Mouse (Mus musculus): ENCODE data around the gene Fam166b. TPM values are rescaled to one million over a fixed set of nuclear protein-coding genes. Genes with fewer than 3 reads are reported as not detected.
A peak's percentile ranks its signal among the peaks of the same experiment; 100 is the strongest.

The Fam166b gene
- total and polyA plus RNA-seq, 3 experiments: 1.4 TPM; not detected in 2

GRCm38 (mm10) chr4:43453413-43453812 is 24.5 kb upstream of the Fam166b start:
- H3K27ac ChIP-seq: no peak overlapping the region

GRCm38 (mm10) chr4:43452315-43452714 is 23.4 kb upstream of the Fam166b start:
- DNase-seq: peak in 1 of 2 experiments; percentile 33
- no peaks in the 10 kb centered on the region for H3K27me3 ChIP-seq (ENCODE audit: control insufficient read depth, insufficient read depth, low read length)

More at GRCm38 (mm10) chr4:43453413-43453812, 24.5 kb upstream of the Fam166b start:
- Histone ChIP-seq H3K27me3 (ENCODE audit: control insufficient read depth, insufficient read depth, low read length) (no peaks in the 10 kb centered on the region), H3K4me3 (peak overlapping the region; percentile 23), H3K4me1 (ENCODE audit: control insufficient read depth, insufficient read depth, low read length) (peaks cover 4% of the 10 kb centered on the region), H3K79me2 (replicated peaks; ENCODE audit: control insufficient read depth, insufficient read depth, low read length) (no peaks in the 10 kb centered on the region), H3K9ac (ENCODE audit: low read depth, low read length) (peak overlapping the region; percentile 15; the same call in 1 of the 2 replicates), H3K36me3 (ENCODE audit: control insufficient read depth, insufficient read depth, low read length) (no peaks in the 10 kb centered on the region)
- intact Hi-C loops (cut with DNase I): no loop called here
- DNase-seq: no peak
- WGBS: 3% methylated on average over 18 of the region's 18 CpGs
- TF ChIP-seq EP300 (IDR thresholded peaks at IDR 0.05; ENCODE audit: insufficient read depth, low read depth, low read length) (no peak), CTCF (IDR thresholded peaks at IDR 0.05) (no peak), POLR2A (IDR thresholded peaks at IDR 0.05; ENCODE audit: insufficient read depth, low read depth, low read length) (no peak)

GRCm38 (mm10) chr4:43448554-43448953 is 19.6 kb upstream of the Fam166b start:
- intact Hi-C loops (cut with DNase I): no loop called here
- DNase-seq: peak in 1 of 2 experiments; percentile 39
- TF ChIP-seq CTCF (IDR thresholded peaks at IDR 0.05) (no peak), POLR2A (IDR thresholded peaks at IDR 0.05; ENCODE audit: insufficient read depth, low read depth, low read length) (no peak), EP300 (IDR thresholded peaks at IDR 0.05; ENCODE audit: insufficient read depth, low read depth, low read length) (no peak)
- Histone ChIP-seq H3K36me3 (ENCODE audit: control insufficient read depth, insufficient read depth, low read length) (no peaks in the 10 kb centered on the region), H3K9ac (ENCODE audit: low read depth, low read length) (no peak overlapping the region), H3K27ac (no peak overlapping the region), H3K4me3 (no peak overlapping the region), H3K4me1 (ENCODE audit: control insufficient read depth, insufficient read depth, low read length) (peaks cover 5% of the 10 kb centered on the region), H3K27me3 (ENCODE audit: control insufficient read depth, insufficient read depth, low read length) (no peaks in the 10 kb centered on the region), H3K79me2 (replicated peaks; ENCODE audit: control insufficient read depth, insufficient read depth, low read length) (no peaks in the 10 kb centered on the region)
- WGBS: 79% methylated on average over 3 of the region's 3 CpGs

More at GRCm38 (mm10) chr4:43452315-43452714, 23.4 kb upstream of the Fam166b start:
- Histone ChIP-seq H3K79me2 (replicated peaks; ENCODE audit: control insufficient read depth, insufficient read depth, low read length) (no peaks in the 10 kb centered on the region), H3K9ac (ENCODE audit: low read depth, low read length) (no peak overlapping the region), H3K27ac (no peak overlapping the region), H3K4me1 (ENCODE audit: control insufficient read depth, insufficient read depth, low read length) (peaks cover 4% of the 10 kb centered on the region), H3K4me3 (no peak overlapping the region), H3K36me3 (ENCODE audit: control insufficient read depth, insufficient read depth, low read length) (no peaks in the 10 kb centered on the region)
- no peak for TF ChIP-seq CTCF (IDR thresholded peaks at IDR 0.05)
- no peak for TF ChIP-seq POLR2A (IDR thresholded peaks at IDR 0.05; ENCODE audit: insufficient read depth, low read depth, low read length)
- TF ChIP-seq EP300 (IDR thresholded peaks at IDR 0.05; ENCODE audit: insufficient read depth, low read depth, low read length): no peak
- WGBS: 40% methylated on average over 11 of the region's 11 CpGs
- intact Hi-C loops (cut with DNase I): no loop called here

GRCm38 (mm10) chr4:43447251-43447650 is 18.3 kb upstream of the Fam166b start:
- no peak for TF ChIP-seq EP300 (IDR thresholded peaks at IDR 0.05; ENCODE audit: insufficient read depth, low read depth, low read length)
- no peak for TF ChIP-seq CTCF (IDR thresholded peaks at IDR 0.05)
- TF ChIP-seq POLR2A (IDR thresholded peaks at IDR 0.05; ENCODE audit: insufficient read depth, low read depth, low read length): no peak
- intact Hi-C loops (cut with DNase I): no loop called here
- 77% methylated on average over 13 of the region's 13 CpGs for WGBS
- Histone ChIP-seq H3K79me2 (replicated peaks; ENCODE audit: control insufficient read depth, insufficient read depth, low read length) (no peaks in the 10 kb centered on the region), H3K27ac (no peak overlapping the region), H3K27me3 (ENCODE audit: control insufficient read depth, insufficient read depth, low read length) (no peaks in the 10 kb centered on the region), H3K4me3 (no peak overlapping the region), H3K4me1 (ENCODE audit: control insufficient read depth, insufficient read depth, low read length) (peaks cover 3% of the 10 kb centered on the region; the same call in 1 of the 2 replicates), H3K36me3 (ENCODE audit: control insufficient read depth, insufficient read depth, low read length) (no peaks in the 10 kb centered on the region), H3K9ac (ENCODE audit: low read depth, low read length) (no peak overlapping the region)
- DNase-seq: peak; percentile 32 to 37

GRCm38 (mm10) chr4:43443511-43443910 is 14.6 kb upstream of the Fam166b start:
- no peaks in the 10 kb centered on the region for H3K79me2 ChIP-seq (replicated peaks; ENCODE audit: control insufficient read depth, insufficient read depth, low read length)
- no peak for DNase-seq
- intact Hi-C loops (cut with DNase I): loop anchor here (2.0 to 5.0 kb wide), 4 partner anchors 35 to 134 kb away; partner anchors contain the start of genes Creb3, Gba2, Rgp1 and Tln1
- TF ChIP-seq CTCF (IDR thresholded peaks at IDR 0.05) (no peak), POLR2A (IDR thresholded peaks at IDR 0.05; ENCODE audit: insufficient read depth, low read depth, low read length) (no peak), EP300 (IDR thresholded peaks at IDR 0.05; ENCODE audit: insufficient read depth, low read depth, low read length) (no peak)
- H3K27ac ChIP-seq: peak overlapping the region; percentile 87; the same call in 1 of the 2 replicates
- 2% methylated on average over 24 of the region's 28 CpGs for WGBS
- no peaks in the 10 kb centered on the region for H3K27me3 ChIP-seq (ENCODE audit: control insufficient read depth, insufficient read depth, low read length)
- peak overlapping the region; percentile 77 for H3K4me3 ChIP-seq
- H3K4me1 ChIP-seq (ENCODE audit: control insufficient read depth, insufficient read depth, low read length): peaks cover 3% of the 10 kb centered on the region; the same call in 1 of the 2 replicates
- no peaks in the 10 kb centered on the region for H3K36me3 ChIP-seq (ENCODE audit: control insufficient read depth, insufficient read depth, low read length)
- H3K9ac ChIP-seq (ENCODE audit: low read depth, low read length): peak overlapping the region; percentile 66

All from heart, adult 2 months (tissue).